Mouse (Mus musculus) stomach, embryonic 15.5 days (tissue): ENCODE data around the gene Tob1. TPM values are rescaled to one million over a fixed set of nuclear protein-coding genes. Genes with fewer than 3 reads are reported as not detected.

Experiments used
- ATAC-seq: fragments of 200-750 bp; cut with Nextera tagmentation; 2 replicates; pipeline ENCODE4 v1.8.0; 2017; ENCODE audit warnings: low read depth, moderate number of reproducible peaks, moderate TSS enrichment; ENCODE audit not compliant: insufficient read depth, low FRiP score
- H3K27ac ChIP-seq: fragments of 300-500 bp; sonication (generic); 2 replicates; pipeline ENCODE4 v1.5.1; 2015; ENCODE audit warnings: mild to moderate bottlenecking, inconsistent platforms
- H3K27me3 ChIP-seq: fragments of 300-500 bp; sonication (generic); replicated peaks from 2 replicates; pipeline ENCODE4 v1.6.1; 2015; ENCODE audit warnings: inconsistent platforms
- H3K36me3 ChIP-seq: fragments of 300-500 bp; sonication (generic); 2 replicates; pipeline ENCODE4 v1.6.1; 2015; ENCODE audit warnings: inconsistent platforms
- H3K4me1 ChIP-seq: fragments of 300-500 bp; sonication (generic); 2 replicates; pipeline ENCODE4 v1.6.1; 2015; ENCODE audit warnings: inconsistent platforms
- H3K4me2 ChIP-seq: fragments of 300-500 bp; sonication (generic); 2 replicates; pipeline ENCODE4 v1.6.1; 2015; ENCODE audit warnings: mild to moderate bottlenecking, inconsistent platforms
- H3K4me3 ChIP-seq: fragments of 300-500 bp; sonication (generic); replicated peaks from 2 replicates; pipeline ENCODE4 v1.5.1; 2015; ENCODE audit warnings: inconsistent platforms
- H3K9ac ChIP-seq: fragments of 300-500 bp; sonication (generic); 2 replicates; pipeline ENCODE4 v1.6.1; 2015; ENCODE audit warnings: inconsistent platforms
- H3K9me3 ChIP-seq: fragments of 300-500 bp; sonication (generic); 2 replicates; pipeline ENCODE4 v1.6.1; 2016; ENCODE audit warnings: inconsistent platforms
- WGBS: fragments of 180-500 bp; shearing (Covaris S2); methylation state at CpG from one replicate; pipeline ENCODE4 v1.1.7; 2015; 5-methylcytosine and 5-hydroxymethylcytosine counted together
- polyA plus RNA-seq: library from polyadenylated mRNA; unstranded; fragments of >200 nt; fragmentation: Nextera tagmentation; extraction: Ambion mirVana; gene quantifications from 2 replicates; pipeline ENCODE4 v1.2.1, GENCODE M21; 2015

Gene Tob1
- polyA plus RNA-seq, 1 experiment from 2014 or later, result 54.8 TPM

DNA sequence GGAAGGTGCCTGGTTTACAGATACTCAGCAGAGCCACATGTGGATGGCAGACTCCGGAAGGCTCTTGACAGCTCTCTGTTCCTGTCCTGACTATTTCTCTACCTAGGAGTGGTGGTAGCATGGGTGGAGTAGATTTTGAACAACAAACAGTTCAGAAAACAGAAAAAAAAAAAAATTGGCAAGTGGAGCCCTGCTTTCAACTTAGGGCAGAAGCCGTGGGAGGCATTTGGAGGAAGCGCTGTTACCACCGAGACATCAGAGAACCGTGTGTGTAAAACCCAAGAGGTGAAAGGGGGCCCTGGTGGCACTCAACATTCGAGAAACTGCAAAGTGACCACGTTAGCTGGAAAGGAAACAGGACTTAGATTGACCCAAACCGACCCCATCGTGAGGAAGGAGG lies 41.9 kb downstream of the Tob1 start:
- Histone ChIP-seq H3K27ac (no peak overlapping the region), H3K4me3 (no peak overlapping the region), H3K36me3 (no peaks in the 10 kb centered on the region), H3K9me3 (no peaks in the 10 kb centered on the region), H3K4me2 (no peak overlapping the region), H3K4me1 (0 out of 2 replicates have a peak, but pooled peaks cover 4% of the 10 kb centered on the region), H3K9ac (no peak overlapping the region), H3K27me3 (no peaks in the 10 kb centered on the region)
- WGBS, result 80% methylated on average over 9 of the region's 9 CpGs
- ATAC-seq, result no peak

DNA sequence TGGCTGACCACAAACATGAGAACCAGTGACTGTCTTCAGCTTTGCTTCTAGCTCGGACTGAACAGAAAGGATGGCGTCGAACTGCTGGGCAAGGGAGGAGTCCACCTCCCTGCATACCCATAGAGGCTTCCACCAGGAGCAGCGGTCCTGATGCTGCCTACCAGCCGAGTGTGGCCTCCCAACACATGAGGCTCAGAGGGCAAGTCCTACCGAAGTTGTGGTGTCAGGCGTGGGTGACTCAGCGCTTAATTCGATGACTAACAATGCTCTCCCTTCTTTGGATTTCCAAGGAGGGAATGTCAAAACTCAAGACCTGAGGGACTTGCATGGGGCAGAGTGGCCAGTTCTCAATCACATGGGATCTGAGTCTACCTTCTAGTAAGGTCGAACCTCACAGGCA lies 42.4 kb downstream of the Tob1 start:
- Histone ChIP-seq H3K4me2 (no peak overlapping the region), H3K27ac (no peak overlapping the region), H3K36me3 (no peaks in the 10 kb centered on the region), H3K4me1 (0 out of 2 replicates have a peak, but pooled peaks cover 4% of the 10 kb centered on the region), H3K27me3 (no peaks in the 10 kb centered on the region), H3K4me3 (no peak overlapping the region), H3K9ac (no peak overlapping the region), H3K9me3 (no peaks in the 10 kb centered on the region)
- no peak for ATAC-seq
- WGBS, result 80% methylated on average over 10 of the region's 10 CpGs

DNA sequence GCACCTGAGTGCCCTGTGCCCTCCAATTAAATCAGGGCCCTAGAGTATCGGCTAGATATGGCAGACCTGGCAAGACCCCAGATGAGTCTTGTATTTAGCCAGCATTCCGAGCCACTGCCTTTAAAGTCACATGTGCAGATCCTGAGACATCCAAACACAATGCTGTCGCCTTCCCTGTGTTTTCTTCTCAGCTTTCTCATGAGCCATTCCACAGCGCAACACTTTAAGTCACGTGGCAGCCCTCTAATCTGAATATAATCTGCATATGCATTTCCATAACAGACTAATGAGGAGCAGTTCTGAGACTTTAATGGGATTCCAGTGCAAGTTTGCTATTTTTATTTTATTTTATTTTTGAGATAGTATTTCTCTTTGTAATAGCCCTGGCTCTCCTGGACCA lies 44.5 kb downstream of the Tob1 start:
- Histone ChIP-seq H3K4me2 (no peak overlapping the region), H3K9me3 (no peaks in the 10 kb centered on the region), H3K4me1 (0 out of 2 replicates have a peak, but pooled peaks cover 4% of the 10 kb centered on the region), H3K27ac (no peak overlapping the region), H3K9ac (no peak overlapping the region), H3K4me3 (no peak overlapping the region), H3K27me3 (no peaks in the 10 kb centered on the region), H3K36me3 (no peaks in the 10 kb centered on the region)
- no peak for ATAC-seq
- 80% methylated on average over 5 of the region's 5 CpGs for WGBS

DNA sequence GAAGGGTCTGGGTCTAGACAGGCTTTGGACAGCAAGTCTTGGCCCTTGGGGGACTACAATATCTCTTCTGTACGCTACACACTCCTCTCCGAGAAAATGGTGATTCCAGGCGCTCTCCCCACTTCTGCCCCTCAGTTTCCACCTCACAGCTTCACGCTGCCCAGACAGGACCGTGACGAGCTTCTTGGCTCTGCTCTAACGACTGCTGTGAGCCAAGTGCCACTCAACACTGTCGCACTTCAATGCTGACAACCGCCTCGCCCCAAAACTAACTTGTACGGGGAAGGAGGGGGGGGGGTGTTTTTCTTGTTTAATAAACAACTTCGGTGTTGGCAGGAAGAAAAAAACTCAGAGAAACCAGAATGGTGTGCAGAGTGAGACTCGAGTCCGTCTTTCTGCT lies 46.7 kb downstream of the Tob1 start:
- no peak for ATAC-seq
- Histone ChIP-seq H3K4me3 (no peak overlapping the region), H3K27me3 (no peaks in the 10 kb centered on the region), H3K9me3 (no peaks in the 10 kb centered on the region), H3K27ac (no peak overlapping the region), H3K4me2 (no peak overlapping the region), H3K9ac (no peak overlapping the region), H3K36me3 (no peaks in the 10 kb centered on the region), H3K4me1 (0 out of 2 replicates have a peak, but pooled peaks cover 4% of the 10 kb centered on the region)
- WGBS, result 77% methylated on average over 14 of the region's 14 CpGs

DNA sequence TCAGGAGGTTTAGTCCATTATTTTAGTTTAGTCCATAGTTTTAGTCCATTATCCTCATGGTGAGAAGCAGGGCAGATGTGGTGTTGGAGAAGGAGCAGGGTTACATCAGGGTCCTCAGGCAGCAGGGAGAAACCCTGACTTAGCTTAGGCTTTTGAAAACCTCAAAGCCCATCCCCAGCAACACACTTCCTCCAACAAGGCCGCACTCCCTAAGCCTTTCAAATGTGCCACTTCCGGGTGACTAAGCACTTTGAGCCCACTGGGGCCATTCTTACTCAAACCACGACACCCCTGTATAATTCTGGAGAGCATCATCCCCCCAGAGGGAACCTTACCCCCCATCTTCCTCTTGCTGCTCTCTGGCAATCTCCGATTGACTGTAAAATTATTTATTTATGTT lies 48.6 kb downstream of the Tob1 start:
- Histone ChIP-seq H3K9ac (no peak overlapping the region), H3K4me2 (no peak overlapping the region), H3K36me3 (no peaks in the 10 kb centered on the region), H3K4me3 (no peak overlapping the region), H3K4me1 (0 out of 2 replicates have a peak, but pooled peaks cover 7% of the 10 kb centered on the region), H3K27ac (no peak overlapping the region), H3K27me3 (no peaks in the 10 kb centered on the region), H3K9me3 (no peaks in the 10 kb centered on the region)
- WGBS, result 68% methylated on average over 4 of the region's 4 CpGs
- no peak for ATAC-seq

DNA sequence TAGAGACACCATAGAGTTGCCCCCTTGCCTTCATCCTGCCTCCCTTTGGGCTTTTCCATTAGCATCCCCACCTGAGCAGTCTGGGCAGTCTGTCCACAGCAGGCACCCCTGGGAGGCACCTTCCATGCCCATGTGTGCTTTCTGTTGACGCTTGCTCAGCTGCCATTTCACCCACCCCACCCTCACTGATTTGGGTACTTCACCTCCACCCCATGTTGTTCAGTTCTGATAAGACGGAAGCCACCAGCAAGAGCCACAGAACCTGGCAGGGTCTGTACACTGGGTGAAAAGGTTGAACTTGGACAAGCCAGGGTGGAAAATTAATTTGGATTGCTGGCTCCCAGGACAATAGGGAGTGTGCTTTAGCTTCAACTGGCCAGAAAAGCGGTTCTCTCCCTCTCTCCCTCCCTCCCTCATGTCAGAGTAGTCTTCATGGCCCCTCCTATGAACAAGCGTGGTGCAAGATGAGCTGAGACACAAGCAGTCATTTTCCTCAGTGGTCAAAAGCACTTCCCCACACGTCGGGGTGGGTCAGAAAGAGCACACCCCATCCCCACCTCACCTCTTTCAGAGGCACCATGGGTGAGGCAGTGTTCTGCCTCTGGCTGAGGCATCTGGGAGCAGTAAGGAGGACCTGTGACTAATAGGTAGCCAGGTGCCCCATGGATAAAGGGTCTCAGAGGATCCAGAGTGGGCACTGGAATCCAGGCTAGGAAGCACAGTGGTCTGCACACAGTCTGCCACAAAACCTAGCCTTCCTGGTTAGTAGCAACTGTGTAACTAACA lies 50.5 kb downstream of the Tob1 start:
- Histone ChIP-seq H3K27ac (no peak overlapping the region), H3K4me2 (no peak overlapping the region), H3K4me3 (no peak overlapping the region), H3K9me3 (no peaks in the 10 kb centered on the region), H3K27me3 (no peaks in the 10 kb centered on the region), H3K9ac (no peak overlapping the region), H3K36me3 (no peaks in the 10 kb centered on the region), H3K4me1 (peaks cover 11% of the 10 kb centered on the region; the same call in 1 of the 2 replicates)
- ATAC-seq, result peak; percentile 80; the same call in 1 of the 2 replicates
- WGBS, result 65% methylated on average over 6 of the region's 6 CpGs

Other genes with a start within 250 kb of the Tob1 start
- gene Gm20390, start 243.2 kb upstream of the Tob1 start, polyA plus RNA-seq, result 345 and 399 TPM in 2 replicates
- 147 and 174 TPM in 2 replicates for gene Nme1, start 242.9 kb upstream of the Tob1 start, polyA plus RNA-seq
- gene Spag9, start 215.4 kb upstream of the Tob1 start, polyA plus RNA-seq, result 36.2 and 45.6 TPM in 2 replicates
- 2.7 and 2.9 TPM in 2 replicates for gene Wfikkn2, start 34.6 kb downstream of the Tob1 start, polyA plus RNA-seq
- gene Gm21885, start 70.4 kb downstream of the Tob1 start, polyA plus RNA-seq, result 6.4 and 10.9 TPM in 2 replicates
- gene Luc7l3, start 110.5 kb downstream of the Tob1 start, polyA plus RNA-seq, result 116 TPM in 2 replicates
- 24.2 and 27.3 TPM in 2 replicates for gene Ankrd40, start 116.5 kb downstream of the Tob1 start, polyA plus RNA-seq
- gene Abcc3, start 181.5 kb downstream of the Tob1 start, polyA plus RNA-seq, result 6.6 and 7.7 TPM in 2 replicates